Mouse (Mus musculus) megakaryocyte, embryonic 14.5 days (primary cell): ENCODE results near the gene Cd300lf.

Experiments
- FLI1 ChIP-seq: IDR thresholded peaks from 2 replicates; pipeline ENCODE4 v1.6.1; 2012; ENCODE audit warnings: low read length, inconsistent platforms, mixed read lengths
- GATA1 ChIP-seq: IDR thresholded peaks from 3 replicates; pipeline ENCODE4 v1.6.1; 2012; ENCODE audit warnings: mixed read lengths, low read length, inconsistent platforms, borderline replicate concordance

DNA sequence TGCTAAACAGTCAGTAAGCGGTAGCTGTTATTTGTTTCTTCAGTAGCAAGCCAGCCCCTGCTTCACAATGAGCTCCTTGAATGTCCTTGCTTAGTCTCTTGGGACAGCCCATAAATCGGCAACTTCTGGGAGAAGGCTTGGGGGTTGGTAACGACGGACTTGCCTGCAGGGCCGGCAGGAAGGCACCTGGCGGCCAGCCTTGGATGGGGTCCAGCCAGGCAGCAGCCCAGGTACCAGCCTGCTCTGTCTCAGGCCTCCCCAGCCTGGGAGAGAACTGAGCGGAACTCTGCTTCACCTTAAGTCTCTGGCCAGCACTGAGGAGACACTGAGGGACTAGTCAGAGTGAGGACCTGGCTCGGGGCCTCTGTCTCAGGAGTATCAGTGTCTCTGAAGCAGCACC, 37.3 kb upstream of the Cd300lf start:
- TF ChIP-seq GATA1: no peak
- no peak for TF ChIP-seq FLI1
